Mouse (Mus musculus) gastrocnemius, adult 18-20 months (tissue): ENCODE measurements around the gene Wdfy3. TPM values are rescaled to one million over a fixed set of nuclear protein-coding genes. Genes with fewer than 3 reads are reported as not detected.
"Not testable (repeated sequence)": the region's sequence is repeated elsewhere in the genome, so short reads cannot be mapped to it uniquely, and the experiment has no call there.

ENCODE experiments used
- DNase-seq: peaks from one replicate; pipeline ENCODE4 v3.0.0; 2021; ENCODE audit warnings: low spot score
- total RNA-seq, 2 experiments: library from RNA; stranded (reverse); gene quantifications; 2 replicates each; pipeline ENCODE4 v1.2.3; 2021

Wdfy3 gene
- total RNA-seq, 2 experiments from 2014 or later = 20.0 to 21.1 TPM

- DNase-seq = no peak
Measured at GRCm38 (mm10) chr5:102001026-102001425, 68.7 kb downstream of the Wdfy3 start.

- no peak for DNase-seq
Measured at GRCm38 (mm10) chr5:101998971-101999370, 70.8 kb downstream of the Wdfy3 start.

GRCm38 (mm10) chr5:101996036-101996735, 73.5 kb downstream of the Wdfy3 start:
- DNase-seq = no peak

- no peak for DNase-seq
Measured at GRCm38 (mm10) chr5:101995451-101995995, 74.2 kb downstream of the Wdfy3 start.

GRCm38 (mm10) chr5:101993996-101994395, 75.7 kb downstream of the Wdfy3 start:
- DNase-seq = no peak

GRCm38 (mm10) chr5:101992969-101993670, 76.6 kb downstream of the Wdfy3 start:
- DNase-seq = no peak

- no peak for DNase-seq
Measured at GRCm38 (mm10) chr5:101990298-101990845, 79.3 kb downstream of the Wdfy3 start.

GRCm38 (mm10) chr5:101988476-101988875, 81.2 kb downstream of the Wdfy3 start:
- DNase-seq = no peak

GRCm38 (mm10) chr5:101986694-101987093, 83.0 kb downstream of the Wdfy3 start:
- no peak for DNase-seq

GRCm38 (mm10) chr5:101982239-101982638, 87.5 kb downstream of the Wdfy3 start:
- no peak for DNase-seq

- DNase-seq = no peak
Measured at GRCm38 (mm10) chr5:101979594-101979993, 90.1 kb downstream of the Wdfy3 start.

GRCm38 (mm10) chr5:101972594-101972993, 97.1 kb downstream of the Wdfy3 start:
- not testable (repeated sequence) for DNase-seq

- no peak for DNase-seq
Measured at GRCm38 (mm10) chr5:101968153-101968851, 101.4 kb downstream of the Wdfy3 start.

- DNase-seq = no peak
Measured at GRCm38 (mm10) chr5:101967832-101968152, 101.9 kb downstream of the Wdfy3 start.

GRCm38 (mm10) chr5:101962824-101963223, 106.9 kb downstream of the Wdfy3 start:
- DNase-seq = no peak

GRCm38 (mm10) chr5:101959369-101959768, 110.4 kb downstream of the Wdfy3 start:
- DNase-seq = no peak

GRCm38 (mm10) chr5:101958941-101959340, 110.8 kb downstream of the Wdfy3 start:
- no peak for DNase-seq

- DNase-seq = no peak
Measured at GRCm38 (mm10) chr5:101957419-101957818, 112.3 kb downstream of the Wdfy3 start.

GRCm38 (mm10) chr5:101954393-101955340, 115.1 kb downstream of the Wdfy3 start:
- no peak for DNase-seq

GRCm38 (mm10) chr5:101951918-101952317, 117.8 kb downstream of the Wdfy3 start:
- no peak for DNase-seq

GRCm38 (mm10) chr5:101949323-101949722, 120.4 kb downstream of the Wdfy3 start:
- DNase-seq = no peak
